Mouse (Mus musculus) CH12.LX (cell line): ENCODE results near the gene 6430548M08Rik. TPM values are rescaled to one million over a fixed set of nuclear protein-coding genes. Genes with fewer than 3 reads are reported as not detected.

Experiments used
- DNase-seq: peaks from one replicate; pipeline ENCODE4 v3.0.0-alpha.2; 2013; ENCODE audit errors: extremely low read depth
- H3K27ac ChIP-seq: 2 replicates; pipeline ENCODE4 v1.5.1; 2012; ENCODE audit warnings: low read depth, mild to moderate bottlenecking, control low read depth, moderate library complexity; ENCODE audit not compliant: insufficient read depth
- H3K27me3 ChIP-seq: replicated peaks from 2 replicates; pipeline ENCODE3; 2012; ENCODE audit warnings: inconsistent platforms
- H3K36me3 ChIP-seq, 2 experiments: replicated peaks in 1 of 2; 2 replicates each; pipeline versions ENCODE3 to v1.6.1; 2012; ENCODE audit warnings: inconsistent platforms in 1 of 2, low read length in 1 of 2, mild to moderate bottlenecking in 1 of 2, mixed read lengths in 1 of 2, moderate library complexity in 1 of 2; ENCODE audit not compliant: control insufficient read depth in 1 of 2, insufficient read depth in 1 of 2
- H3K4me1 ChIP-seq, 2 experiments: 2 replicates each; pipeline ENCODE4 v1.6.1; 2012; ENCODE audit warnings: inconsistent platforms in 1 of 2, moderate library complexity in 1 of 2; ENCODE audit not compliant: insufficient read depth in 2 of 2, control insufficient read depth in 1 of 2
- H3K4me2 ChIP-seq: 2 replicates; pipeline ENCODE4 v1.6.1; 2012; ENCODE audit warnings: low read depth, mild to moderate bottlenecking, control low read depth; ENCODE audit not compliant: poor library complexity, insufficient read depth, severe bottlenecking
- H3K4me3 ChIP-seq, 3 experiments: fragments of 150-350 bp in 1 of 3; sonication (generic) in 1 of 3; replicated peaks in 1 of 3; 2 replicates each; pipeline versions ENCODE3 to v1.5.1; 2011 to 2012; ENCODE audit warnings: low read depth in 2 of 3, low read length in 2 of 3, mild to moderate bottlenecking in 2 of 3, moderate library complexity in 2 of 3, control low read depth in 1 of 3, improper control_type of control experiment in 1 of 3, inconsistent platforms in 1 of 3, mixed read lengths in 1 of 3; ENCODE audit not compliant: poor library complexity in 1 of 3
- H3K79me2 ChIP-seq: replicated peaks from 2 replicates; pipeline ENCODE4 v1.6.1; 2012; ENCODE audit warnings: mild to moderate bottlenecking, moderate library complexity; ENCODE audit not compliant: control insufficient read depth, poor library complexity, insufficient read depth, severe bottlenecking; ENCODE audit errors: extremely low read depth
- H3K9ac ChIP-seq: 2 replicates; pipeline ENCODE4 v1.6.1; 2012; ENCODE audit warnings: low read depth, mild to moderate bottlenecking, control low read depth, moderate library complexity; ENCODE audit not compliant: insufficient read depth
- H3K9me3 ChIP-seq: replicated peaks from 2 replicates; pipeline ENCODE3; 2012; ENCODE audit warnings: low read length, inconsistent platforms, mixed read lengths
- BHLHE40 ChIP-seq: IDR thresholded peaks from 2 replicates; pipeline ENCODE4 v1.6.1; 2011; ENCODE audit warnings: mild to moderate bottlenecking, low read depth, low read length, improper control_type of control experiment
- CHD1 ChIP-seq: IDR thresholded peaks from 2 replicates; pipeline ENCODE4 v1.6.1; 2012; ENCODE audit warnings: low read depth, low read length, improper control_type of control experiment, inconsistent platforms
- CHD2 ChIP-seq: IDR thresholded peaks from 2 replicates; pipeline ENCODE4 v1.6.1; 2011; ENCODE audit warnings: low read length, improper control_type of control experiment
- CTCF ChIP-seq, 2 experiments: IDR thresholded peaks in 1 of 2; conservative IDR thresholded peaks in 1 of 2; 2 replicates each; pipeline ENCODE4 v1.5.1; 2011 to 2012; ENCODE audit warnings: low read depth in 2 of 2, low read length in 2 of 2, improper control_type of control experiment in 1 of 2, inconsistent platforms in 1 of 2, mild to moderate bottlenecking in 1 of 2, moderate library complexity in 1 of 2
- ELF1 ChIP-seq: IDR thresholded peaks from 2 replicates; pipeline ENCODE4 v1.6.1; 2014; ENCODE audit warnings: low read depth, mild to moderate bottlenecking, inconsistent platforms, low read length, improper control_type of control experiment
- EP300 ChIP-seq: IDR thresholded peaks from 2 replicates; pipeline ENCODE4 v1.6.1; 2011; ENCODE audit warnings: low read length, improper control_type of control experiment
- ETS1 ChIP-seq: conservative IDR thresholded peaks from 2 replicates; pipeline ENCODE4 v1.6.1; 2012; ENCODE audit warnings: low read depth, mild to moderate bottlenecking, inconsistent platforms, low read length, improper control_type of control experiment, moderate library complexity
- GABPA ChIP-seq: IDR thresholded peaks from 2 replicates; pipeline ENCODE4 v1.6.1; 2012; ENCODE audit warnings: low read depth, low read length, improper control_type of control experiment, inconsistent platforms; ENCODE audit not compliant: insufficient replicate concordance
- HCFC1 ChIP-seq: IDR thresholded peaks from 2 replicates; pipeline ENCODE4 v1.6.1; 2012; ENCODE audit warnings: low read depth, mild to moderate bottlenecking, inconsistent platforms, low read length, improper control_type of control experiment
- IRF4 ChIP-seq: IDR thresholded peaks from 2 replicates; pipeline ENCODE4 v1.6.1; 2014; ENCODE audit warnings: low read depth, mild to moderate bottlenecking, inconsistent platforms, low read length, improper control_type of control experiment
- JUN ChIP-seq: IDR thresholded peaks from 2 replicates; pipeline ENCODE4 v1.6.1; 2011; ENCODE audit warnings: low read depth, mild to moderate bottlenecking, low read length, improper control_type of control experiment, moderate library complexity; ENCODE audit not compliant: insufficient read depth
- JUND ChIP-seq: conservative IDR thresholded peaks from 2 replicates; pipeline ENCODE4 v1.6.1; 2011; ENCODE audit warnings: low read depth, low read length, improper control_type of control experiment
- KAT2A ChIP-seq: IDR thresholded peaks from 2 replicates; pipeline ENCODE4 v1.6.1; 2012; ENCODE audit warnings: low read length, improper control_type of control experiment, inconsistent platforms; ENCODE audit not compliant: insufficient replicate concordance
- MAFK ChIP-seq: IDR thresholded peaks from 2 replicates; pipeline ENCODE4 v1.6.1; 2011; ENCODE audit warnings: low read length, improper control_type of control experiment; ENCODE audit not compliant: insufficient replicate concordance
- MAZ ChIP-seq: IDR thresholded peaks from 2 replicates; pipeline ENCODE4 v1.6.1; 2012; ENCODE audit warnings: low read depth, mild to moderate bottlenecking, inconsistent platforms, low read length, improper control_type of control experiment, moderate library complexity
- MEF2A ChIP-seq: IDR thresholded peaks from 2 replicates; pipeline ENCODE4 v1.6.1; 2014; ENCODE audit warnings: low read depth, mild to moderate bottlenecking, inconsistent platforms, low read length, improper control_type of control experiment, borderline replicate concordance
- MXI1 ChIP-seq: IDR thresholded peaks from 2 replicates; pipeline ENCODE4 v1.6.1; 2011; ENCODE audit warnings: mild to moderate bottlenecking, low read depth, low read length, improper control_type of control experiment
- MYC ChIP-seq: IDR thresholded peaks from 2 replicates; pipeline ENCODE4 v1.6.1; 2011; ENCODE audit warnings: low read depth, mild to moderate bottlenecking, improper control_type of control experiment, low read length
- NELFE ChIP-seq: IDR thresholded peaks from 2 replicates; pipeline ENCODE4 v1.6.1; 2011; ENCODE audit warnings: low read depth, low read length, improper control_type of control experiment
- NRF1 ChIP-seq: IDR thresholded peaks from 2 replicates; pipeline ENCODE4 v1.6.1; 2014; ENCODE audit warnings: low read depth, mild to moderate bottlenecking, inconsistent platforms, low read length, improper control_type of control experiment, moderate library complexity
- POLR2A ChIP-seq: IDR thresholded peaks from 2 replicates; pipeline ENCODE4 v1.6.1; 2011; ENCODE audit warnings: low read depth, mild to moderate bottlenecking, improper control_type of control experiment, low read length
- POLR2AphosphoS2 ChIP-seq: IDR thresholded peaks from 2 replicates; pipeline ENCODE4 v1.6.1; 2011; ENCODE audit warnings: low read depth, low read length, improper control_type of control experiment
- RCOR1 ChIP-seq: conservative IDR thresholded peaks from 2 replicates; pipeline ENCODE4 v1.6.1; 2012; ENCODE audit warnings: low read depth, mild to moderate bottlenecking, inconsistent platforms, low read length, improper control_type of control experiment
- SMC3 ChIP-seq: IDR thresholded peaks from 2 replicates; pipeline ENCODE4 v1.6.1; 2011; ENCODE audit warnings: low read depth, low read length, improper control_type of control experiment
- USF1 ChIP-seq: IDR thresholded peaks from 2 replicates; pipeline ENCODE4 v1.6.1; 2014; ENCODE audit warnings: low read depth, mild to moderate bottlenecking, inconsistent platforms, low read length, improper control_type of control experiment
- ZC3H11A ChIP-seq: IDR thresholded peaks from 2 replicates; pipeline ENCODE4 v1.6.1; 2012; ENCODE audit warnings: low read depth, mild to moderate bottlenecking, inconsistent platforms, low read length, improper control_type of control experiment
- ZKSCAN1 ChIP-seq: IDR thresholded peaks from 2 replicates; pipeline ENCODE4 v1.6.1; 2012; ENCODE audit warnings: low read depth, inconsistent platforms, low read length, improper control_type of control experiment, borderline replicate concordance
- dilution Hi-C: fragments of 300-500 bp; cut with MboI; formaldehyde crosslinking; loops from 2 replicates; pipeline ENCODE4 v1.14.3; 2020; ENCODE audit warnings: low sequenced_read_pairs; ENCODE audit not compliant: extremely low pct_unique_long_range_greater_than_20kb, extremely low pct_ligation_motif_present
- in situ Hi-C: fragments of 300-500 bp; cut with MboI; formaldehyde crosslinking; loops from 3 replicates; pipeline ENCODE4 v1.14.3; 2019; ENCODE audit warnings: low sequenced_read_pairs, low pct_ligation_motif_present, low pct_unique_long_range_greater_than_20kb, mixed read lengths
- polyA plus RNA-seq: library from polyadenylated mRNA; unstranded; fragments of >175 nt; gene quantifications from 2 replicates; pipeline ENCODE4 v1.2.1, GENCODE M21; 2012; ENCODE audit warnings: low read depth; ENCODE audit not compliant: insufficient read length
- total RNA-seq, 2 experiments: library from RNA; depleted of rRNA; stranded (reverse); fragments of 300-350 nt in 1 of 2; fragments of >200 nt in 1 of 2; gene quantifications; 2 replicates each; pipeline ENCODE4 v1.2.3; 2012 to 2014

6430548M08Rik gene
- total and polyA plus RNA-seq, 3 experiments: 0.13 TPM; not detected in 2

- no peak overlapping the region for H3K9ac ChIP-seq
- H3K4me1 ChIP-seq: peaks cover 0 to 5% of the 10 kb centered on the region in 2 experiments; a peak in 1 of 4 replicates
- no peak for DNase-seq
- H3K4me3 ChIP-seq: no peak overlapping the region
- H3K36me3 ChIP-seq: peaks cover 30 to 84% of the 10 kb centered on the region in 2 experiments
- H3K27ac ChIP-seq: no peak overlapping the region
- in situ Hi-C loops: no loop called here
- H3K9me3 ChIP-seq: no peaks in the 10 kb centered on the region
- TF ChIP-seq KAT2A: no peak
- no peak for TF ChIP-seq USF1
- TF ChIP-seq IRF4: no peak
- no peak for TF ChIP-seq RCOR1
- no peak for TF ChIP-seq MYC
- no peak for TF ChIP-seq NRF1
- no peak for TF ChIP-seq POLR2A
- no peak for TF ChIP-seq BHLHE40
- no peak for TF ChIP-seq ZKSCAN1
- no peak for TF ChIP-seq MAZ
- TF ChIP-seq CTCF (conservative IDR thresholded peaks at IDR 0.05 in 1 of 2, IDR thresholded peaks at IDR 0.05 in 1 of 2; ENCODE audit: low read depth in 2 of 2, low read length in 2 of 2): no peak
- TF ChIP-seq HCFC1: no peak
- TF ChIP-seq CHD1: no peak
- TF ChIP-seq JUND: no peak
- no peak for TF ChIP-seq MAFK
- no peak for TF ChIP-seq NELFE
- TF ChIP-seq MXI1: no peak
- no peak for TF ChIP-seq JUN
- TF ChIP-seq POLR2AphosphoS2: no peak
- TF ChIP-seq, all 38 proteins: peak for 0
- dilution Hi-C loops: no loop called here
- Histone ChIP-seq H3K79me2 (no peaks in the 10 kb centered on the region), H3K27me3 (no peaks in the 10 kb centered on the region), H3K4me2 (no peak overlapping the region)
Observed at GRCm38 (mm10) chr8:120093103-120093502, 20.8 kb upstream of the 6430548M08Rik start.

- Histone ChIP-seq H3K4me1 (peaks cover 0 to 10% of the 10 kb centered on the region in 2 experiments; a peak in 1 of 4 replicates), H3K27ac (no peak overlapping the region), H3K9me3 (no peaks in the 10 kb centered on the region), H3K4me3 (no peak overlapping the region), H3K79me2 (peaks cover 4% of the 10 kb centered on the region; the same call in 1 of the 2 replicates), H3K4me2 (no peak overlapping the region), H3K27me3 (no peaks in the 10 kb centered on the region), H3K36me3 (peaks cover 30 to 77% of the 10 kb centered on the region in 2 experiments), H3K9ac (no peak overlapping the region)
- DNase-seq: no peak
- no peak for TF ChIP-seq RCOR1
- no peak for TF ChIP-seq ETS1
- TF ChIP-seq ZC3H11A: no peak
- no peak for TF ChIP-seq JUN
- TF ChIP-seq IRF4: no peak
- no peak for TF ChIP-seq ELF1
- no peak for TF ChIP-seq CHD2
- no peak for TF ChIP-seq EP300
- no peak for TF ChIP-seq ZKSCAN1
- TF ChIP-seq SMC3: no peak
- TF ChIP-seq GABPA: no peak
- no peak for TF ChIP-seq JUND
- no peak for TF ChIP-seq MEF2A
- TF ChIP-seq MYC: no peak
- TF ChIP-seq MAZ: no peak
- in situ Hi-C loops (no loop called here), dilution Hi-C loops (no loop called here)
Observed at GRCm38 (mm10) chr8:120094801-120095200, 19.2 kb upstream of the 6430548M08Rik start.
